Mouse (Mus musculus) brain, embryonic 14.5 days (tissue): ENCODE results near the gene Dtnb. TPM values are rescaled to one million over a fixed set of nuclear protein-coding genes. Genes with fewer than 3 reads are reported as not detected.
A peak's percentile ranks its signal among the peaks of the same experiment; 100 is the strongest.

Experiments
- DNase-seq: peaks from one replicate; pipeline ENCODE4 v3.0.0-alpha.2; 2011; ENCODE audit warnings: low read depth
- CTCF ChIP-seq: fragments of 200-500 bp; IDR thresholded peaks from 2 replicates; pipeline ENCODE4 v1.5.1; 2012; ENCODE audit warnings: inconsistent platforms, mild to moderate bottlenecking, moderate library complexity, borderline replicate concordance; ENCODE audit not compliant: insufficient read depth, insufficient read length; ENCODE audit errors: extremely low read depth
- POLR2A ChIP-seq: fragments of 200-500 bp; IDR thresholded peaks from 2 replicates; pipeline ENCODE4 v1.6.1; 2012; ENCODE audit warnings: mild to moderate bottlenecking, inconsistent platforms, borderline replicate concordance; ENCODE audit not compliant: poor library complexity, insufficient read depth, insufficient read length, severe bottlenecking; ENCODE audit errors: extremely low read depth
- polyA plus RNA-seq: library from polyadenylated mRNA; depleted of rRNA; stranded (reverse); fragments of >200 nt; gene quantifications from 2 replicates; pipeline ENCODE4 v1.2.3, GENCODE M21; 2012

The Dtnb gene
- polyA plus RNA-seq, 1 experiment, result 61.1 TPM

- TF ChIP-seq POLR2A, result no peak
- no peak for TF ChIP-seq CTCF
- no peak for DNase-seq
These were observed 219.1 kb downstream of the Dtnb start for GRCm38 (mm10) chr12:3791257-3791656.

- peak; percentile 97 for DNase-seq
- TF ChIP-seq CTCF, result peak; percentile 95
- 0 out of 2 replicates have a peak, but pooled peaks have one; percentile 8 for TF ChIP-seq POLR2A
These were observed 219.6 kb downstream of the Dtnb start for GRCm38 (mm10) chr12:3791732-3792131.

GRCm38 (mm10) chr12:3792248-3792647, 220.1 kb downstream of the Dtnb start:
- DNase-seq, result peak; percentile 24
- no peak for TF ChIP-seq CTCF
- TF ChIP-seq POLR2A, result no peak

GRCm38 (mm10) chr12:3795569-3795968, 223.4 kb downstream of the Dtnb start:
- no peak for TF ChIP-seq CTCF
- no peak for TF ChIP-seq POLR2A
- no peak for DNase-seq

GRCm38 (mm10) chr12:3799551-3799950, 227.4 kb downstream of the Dtnb start:
- TF ChIP-seq CTCF, result no peak

GRCm38 (mm10) chr12:3805852-3806251, 233.7 kb downstream of the Dtnb start, which contains the start of gene Dnmt3a:
TSS of gene Dnmt3a (plus strand) at chr12:3806007.
- TF ChIP-seq POLR2A, result no peak
- TF ChIP-seq CTCF, result no peak
- DNase-seq, result no peak

More at GRCm38 (mm10) chr12:3799551-3799950, 227.4 kb downstream of the Dtnb start:
- no peak for DNase-seq

- TF ChIP-seq POLR2A, result no peak; the same call in 1 of the 2 replicates
- peak; percentile 76 for TF ChIP-seq CTCF
These were observed 234.1 kb downstream of the Dtnb start for GRCm38 (mm10) chr12:3806271-3806684.

GRCm38 (mm10) chr12:3806703-3807547, 234.7 kb downstream of the Dtnb start:
- DNase-seq, result peak; percentile 74
- TF ChIP-seq POLR2A (0 out of 2 replicates have a peak, but pooled peaks have one; percentile 13), CTCF (no peak)

More at GRCm38 (mm10) chr12:3806271-3806684, 234.1 kb downstream of the Dtnb start:
- peak; percentile 81 for DNase-seq

GRCm38 (mm10) chr12:3807548-3808395, 235.6 kb downstream of the Dtnb start:
- DNase-seq, result peak; percentile 78
- no peak for TF ChIP-seq CTCF
- TF ChIP-seq POLR2A, result 0 out of 2 replicates have a peak, but pooled peaks have one; percentile 6

- no peak for DNase-seq
These were observed 236.3 kb downstream of the Dtnb start for GRCm38 (mm10) chr12:3808396-3808981.

GRCm38 (mm10) chr12:3809520-3810180, 237.5 kb downstream of the Dtnb start:
- DNase-seq, result no peak

More at GRCm38 (mm10) chr12:3808396-3808981, 236.3 kb downstream of the Dtnb start:
- TF ChIP-seq CTCF (no peak), POLR2A (no peak)

More at GRCm38 (mm10) chr12:3809520-3810180, 237.5 kb downstream of the Dtnb start:
- no peak for TF ChIP-seq CTCF
- no peak for TF ChIP-seq POLR2A
